Mouse (Mus musculus): ENCODE measurements around the gene Hint2. TPM values are rescaled to one million over a fixed set of nuclear protein-coding genes. Genes with fewer than 3 reads are reported as not detected.

Gene Hint2
- total RNA-seq, 2 experiments from 2014 or later: 163 to 173 TPM

DNA sequence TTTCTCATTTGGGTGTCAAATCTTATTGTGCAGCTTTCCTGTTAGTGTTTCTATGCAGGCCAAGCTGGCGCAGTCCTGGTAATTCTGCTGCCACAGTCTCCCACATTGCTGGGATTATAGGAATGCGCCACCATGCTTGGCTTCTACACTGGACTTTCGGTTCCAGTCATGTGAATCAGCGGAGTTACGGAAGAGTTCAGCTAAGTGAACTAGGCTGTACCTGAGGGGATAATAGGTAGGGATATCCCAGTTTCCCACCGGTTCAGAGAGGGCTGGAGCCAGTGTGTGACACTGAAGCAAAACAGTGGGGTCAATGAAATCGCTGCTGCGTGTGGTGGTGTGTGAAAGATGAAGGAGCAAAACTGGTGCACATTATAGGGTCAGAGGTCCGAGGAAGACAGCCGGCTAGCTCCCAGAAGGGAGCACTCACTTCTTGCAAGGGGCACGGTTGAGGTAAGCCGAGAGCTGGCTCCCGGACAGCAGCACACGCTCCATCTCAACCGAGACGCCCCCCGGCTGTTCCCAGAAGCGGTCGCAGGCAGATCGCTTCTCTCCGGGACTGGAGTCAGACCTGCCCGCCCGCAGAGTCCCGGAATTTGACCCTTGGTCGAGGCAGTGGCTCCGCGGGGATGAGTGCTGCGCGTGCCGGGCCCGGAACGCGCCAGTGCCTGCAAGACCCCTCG is 469 bp downstream of the Hint2 start:
- no peak for DNase-seq

DNA sequence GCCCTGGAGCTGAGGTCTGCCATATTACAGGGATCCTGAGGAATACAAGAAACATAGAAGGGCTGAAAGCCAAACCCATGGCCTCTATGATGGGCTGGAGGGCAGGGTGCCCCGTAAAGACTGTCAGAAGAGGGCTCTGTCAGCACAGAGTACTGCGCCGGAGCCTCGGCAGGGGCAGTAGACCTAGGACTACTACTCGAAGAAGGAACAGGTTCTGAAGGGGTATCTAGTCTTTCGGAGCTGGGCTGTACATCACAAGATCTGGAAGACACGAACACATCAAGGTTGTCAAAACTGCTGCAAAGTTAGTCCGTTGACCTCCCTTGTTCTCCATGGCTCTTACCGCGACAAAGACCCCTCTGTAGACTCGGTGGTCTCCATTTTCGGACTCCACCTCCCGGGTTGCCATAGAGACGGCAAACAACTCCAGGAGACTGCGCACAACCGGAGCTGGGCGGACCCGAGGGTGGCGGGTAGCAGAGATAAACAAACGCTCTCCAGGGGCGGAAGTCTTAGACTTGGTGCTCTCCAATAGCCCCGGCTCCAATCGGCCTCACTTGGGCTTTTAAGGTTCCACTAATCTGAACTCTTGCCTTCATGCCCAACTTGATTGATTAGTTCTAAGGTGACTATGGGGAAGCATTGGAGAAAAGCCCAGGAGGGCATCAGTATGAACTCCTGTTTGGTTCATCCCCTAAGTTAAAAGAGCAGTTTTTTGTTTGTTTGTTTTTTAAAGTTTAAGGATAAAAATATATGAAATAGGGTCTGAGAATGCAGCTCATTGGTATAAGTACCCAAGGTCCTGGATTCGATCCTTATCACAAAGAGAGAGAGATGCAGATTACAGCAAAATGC is 2.9 kb downstream of the Hint2 start, which contains the start of gene Spag8:
Gene Spag8 (minus strand): TSS at position 434 of the 855 bp plus-strand sequence.
- peak; percentile 52 to 53 for DNase-seq

DNA sequence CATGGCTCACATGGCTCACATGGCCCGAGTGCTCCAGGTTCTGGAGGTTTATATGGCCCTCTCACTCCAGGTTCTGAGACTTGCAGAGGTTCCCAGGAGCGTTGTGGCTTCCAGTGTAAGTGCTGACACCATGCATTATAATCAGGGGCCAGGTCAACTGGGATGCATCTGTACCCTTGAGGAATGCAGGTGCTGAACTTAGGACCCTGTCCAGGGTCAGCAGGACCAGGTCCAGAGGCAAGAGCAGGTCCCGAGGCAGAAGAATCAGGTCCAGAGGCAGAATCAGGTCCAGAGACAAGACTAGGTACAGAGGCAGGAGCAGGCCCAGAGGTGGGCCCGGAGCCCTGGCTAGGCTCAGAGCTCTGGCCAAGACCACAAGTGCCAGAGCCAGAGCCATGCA is 3.5 kb downstream of the Hint2 start:
- DNase-seq: no peak

DNA sequence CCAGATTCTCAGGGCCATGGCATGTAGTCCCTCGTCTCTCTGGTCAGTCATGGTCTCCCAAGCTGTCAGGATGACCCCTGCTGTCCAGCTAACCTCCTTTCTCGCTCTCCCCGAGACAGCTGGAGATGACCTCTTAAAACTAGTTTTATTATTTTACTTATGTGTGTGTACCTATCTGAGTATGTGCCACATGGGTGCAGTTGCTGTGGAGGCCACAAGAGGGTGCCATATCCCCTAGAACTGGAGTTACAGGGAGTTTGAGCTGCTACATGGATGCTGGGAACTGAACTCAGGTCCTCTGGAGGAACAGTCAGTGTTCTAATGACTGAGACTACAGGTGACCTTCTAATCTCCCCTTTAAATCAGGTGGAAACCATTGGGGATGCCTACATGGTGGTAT is 6.5 kb downstream of the Hint2 start:
- DNase-seq: no peak

DNA sequence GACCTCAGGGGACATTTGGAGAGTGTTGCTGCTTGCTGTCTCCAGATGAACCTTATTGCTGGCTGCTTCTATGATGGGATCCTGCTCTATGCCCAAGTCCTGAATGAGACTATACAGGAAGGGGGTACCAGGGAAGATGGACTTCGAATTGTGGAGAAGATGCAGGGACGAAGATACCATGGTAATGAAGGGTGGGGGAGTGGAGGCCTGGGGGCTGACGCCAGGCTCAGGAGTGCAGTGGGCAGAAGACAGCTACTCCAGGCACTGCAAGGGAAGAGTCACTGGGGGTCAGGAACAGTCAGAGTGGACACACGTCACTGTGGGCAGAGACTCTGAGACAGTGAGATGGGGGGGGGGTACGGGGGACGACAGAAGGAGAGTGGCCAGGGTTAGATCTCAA is 15.8 kb downstream of the Hint2 start:
- DNase-seq: no peak

DNA sequence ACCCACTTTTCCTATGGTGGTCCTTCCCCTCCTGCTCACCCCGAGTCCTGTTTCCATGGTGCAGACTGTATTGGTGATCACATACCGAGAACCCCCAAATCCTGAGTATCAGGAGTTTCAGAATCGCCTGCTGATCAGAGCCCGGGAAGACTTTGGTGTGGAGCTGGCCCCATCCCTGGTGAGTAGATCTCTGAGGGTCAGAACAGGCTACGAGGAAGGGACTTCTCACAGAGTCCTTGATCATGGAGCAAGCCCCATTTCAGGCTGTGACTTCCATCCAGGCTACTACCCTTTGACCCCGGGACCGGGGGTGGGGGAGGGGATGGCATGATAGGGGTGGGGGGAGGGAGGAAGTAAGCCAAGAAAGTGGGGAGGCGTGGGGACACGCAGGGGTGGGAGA is 16.2 kb downstream of the Hint2 start:
- no peak for DNase-seq

DNA sequence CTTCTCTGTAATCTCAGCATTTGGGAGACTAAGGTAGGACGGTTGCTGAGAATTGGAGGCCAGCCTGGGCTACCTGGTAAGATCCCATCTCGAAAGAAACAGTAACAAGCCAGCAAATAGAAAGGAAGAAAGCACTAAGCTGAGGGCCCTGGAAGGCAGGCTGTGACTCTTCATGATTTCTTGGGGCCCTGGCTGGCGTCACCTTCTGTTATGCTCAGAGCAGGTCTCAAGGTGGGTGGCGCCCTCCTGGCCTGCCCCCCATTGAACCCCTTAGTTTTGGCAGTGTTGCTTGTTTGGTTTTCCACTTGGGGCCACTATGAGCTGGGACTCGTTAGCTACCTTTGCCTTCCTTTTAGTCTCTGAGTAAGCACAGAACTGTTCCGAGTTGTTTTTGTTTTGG is 19.5 kb downstream of the Hint2 start:
- DNase-seq: no peak

DNA sequence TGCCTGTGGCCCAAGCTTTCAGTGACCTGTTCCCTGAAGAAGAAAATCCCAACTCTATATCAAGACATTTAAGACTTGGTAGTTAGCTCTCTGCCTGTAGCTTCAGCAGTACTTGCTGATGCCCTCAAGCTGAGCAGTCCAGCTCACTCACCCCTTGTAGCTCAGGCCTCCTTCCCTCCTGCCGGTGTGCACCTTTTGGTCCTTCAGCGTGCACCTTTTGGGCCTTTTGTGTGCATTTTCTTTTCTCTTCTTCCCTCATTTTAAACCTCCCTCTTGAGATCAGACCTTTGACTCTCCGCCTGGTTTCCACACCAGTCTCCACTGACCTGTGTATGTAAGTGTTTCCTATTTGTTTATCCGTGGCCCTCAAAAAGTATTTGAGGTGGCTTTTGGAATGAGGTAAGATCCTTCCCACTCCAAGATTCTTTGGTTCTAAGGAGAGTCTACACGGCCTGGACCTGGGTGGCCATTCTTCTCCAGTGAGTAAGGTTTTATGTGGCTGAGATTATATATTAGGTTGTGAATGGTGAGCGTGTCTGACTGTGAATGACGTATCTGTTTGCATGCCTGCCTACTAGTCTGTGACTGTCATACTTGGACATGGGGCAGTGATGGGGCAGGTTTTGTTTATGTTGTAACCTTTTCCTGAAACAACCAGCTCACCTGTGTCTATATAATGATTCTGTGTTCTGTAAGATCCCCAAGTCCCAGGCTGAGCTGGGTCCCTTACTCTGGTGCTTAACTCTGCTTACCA is 21.5 kb downstream of the Hint2 start:
- DNase-seq: no peak

DNA sequence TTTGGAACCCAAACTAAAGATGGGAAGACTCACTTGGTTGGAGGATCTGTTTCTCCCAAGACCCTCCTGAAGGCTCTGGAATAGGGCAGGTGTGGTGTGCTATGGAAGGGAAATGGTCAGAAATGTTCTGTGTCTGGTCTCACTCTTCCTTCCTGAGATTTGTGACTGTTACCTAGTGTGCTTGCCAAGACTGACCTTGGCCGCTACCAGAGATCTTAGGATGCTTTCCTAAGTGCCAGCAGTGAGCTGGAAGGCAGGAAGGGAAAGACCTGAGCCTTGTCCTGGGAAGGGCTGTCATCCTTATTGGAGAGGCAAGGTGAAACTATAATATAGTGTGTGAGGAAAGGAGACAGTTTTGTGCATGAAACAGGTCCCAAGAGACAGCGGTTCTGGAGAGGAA is 22.5 kb downstream of the Hint2 start:
- no peak for DNase-seq

DNA sequence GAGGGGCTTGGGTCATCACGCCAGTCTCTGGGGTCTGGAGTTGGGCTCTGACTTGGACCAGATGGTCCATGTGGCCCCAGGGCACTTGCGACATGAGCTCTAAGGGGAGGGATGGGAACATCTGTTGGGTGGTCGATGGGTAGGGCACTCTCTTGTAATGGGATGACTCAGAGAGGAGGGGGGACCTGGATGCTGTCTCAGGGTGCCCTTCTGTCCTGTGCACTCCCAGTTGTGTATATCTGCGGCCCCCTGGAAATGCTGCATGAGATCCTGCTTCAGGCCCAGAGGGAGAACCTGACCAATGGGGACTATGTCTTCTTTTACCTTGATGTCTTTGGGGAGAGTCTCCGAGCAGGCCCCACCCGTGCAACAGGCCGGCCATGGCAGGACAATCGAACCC is 23.0 kb downstream of the Hint2 start:
- DNase-seq: no peak

DNA sequence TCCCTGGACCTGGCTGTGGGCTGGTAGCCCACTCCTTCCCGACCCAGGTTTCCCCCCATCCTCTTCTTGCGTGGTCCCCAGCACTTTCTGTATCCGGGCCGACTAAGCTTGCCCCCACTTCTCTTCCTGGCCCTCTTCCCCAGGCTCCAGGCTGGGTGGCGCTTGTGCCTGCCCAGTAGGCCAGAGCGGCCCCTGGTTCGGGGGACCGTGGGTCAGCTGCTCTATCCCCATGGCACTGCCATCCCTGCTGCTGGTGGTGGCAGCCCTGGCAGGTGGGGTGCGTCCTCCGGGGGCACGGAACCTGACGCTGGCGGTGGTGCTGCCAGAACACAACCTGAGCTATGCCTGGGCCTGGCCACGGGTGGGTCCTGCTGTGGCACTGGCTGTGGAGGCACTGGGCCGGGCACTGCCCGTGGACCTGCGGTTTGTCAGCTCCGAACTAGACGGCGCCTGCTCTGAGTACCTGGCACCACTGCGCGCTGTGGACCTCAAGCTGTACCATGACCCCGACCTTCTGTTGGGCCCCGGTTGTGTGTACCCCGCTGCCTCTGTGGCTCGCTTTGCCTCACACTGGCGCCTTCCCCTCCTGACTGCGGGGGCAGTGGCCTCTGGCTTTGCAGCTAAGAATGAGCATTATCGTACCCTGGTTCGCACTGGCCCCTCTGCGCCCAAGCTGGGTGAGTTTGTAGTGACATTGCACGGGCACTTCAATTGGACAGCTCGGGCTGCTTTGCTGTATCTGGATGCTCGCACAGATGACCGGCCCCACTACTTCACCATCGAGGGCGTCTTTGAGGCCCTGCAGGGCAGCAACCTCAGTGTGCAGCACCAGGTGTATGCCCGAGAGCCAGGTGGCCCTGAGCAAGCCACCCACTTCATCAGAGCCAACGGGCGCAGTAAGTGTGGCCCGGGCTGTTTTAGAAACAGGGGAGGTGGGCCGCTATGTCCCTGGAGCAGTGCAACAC is 24.0 kb downstream of the Hint2 start:
- DNase-seq: peak in 1 of 2 experiments; percentile 25

DNA sequence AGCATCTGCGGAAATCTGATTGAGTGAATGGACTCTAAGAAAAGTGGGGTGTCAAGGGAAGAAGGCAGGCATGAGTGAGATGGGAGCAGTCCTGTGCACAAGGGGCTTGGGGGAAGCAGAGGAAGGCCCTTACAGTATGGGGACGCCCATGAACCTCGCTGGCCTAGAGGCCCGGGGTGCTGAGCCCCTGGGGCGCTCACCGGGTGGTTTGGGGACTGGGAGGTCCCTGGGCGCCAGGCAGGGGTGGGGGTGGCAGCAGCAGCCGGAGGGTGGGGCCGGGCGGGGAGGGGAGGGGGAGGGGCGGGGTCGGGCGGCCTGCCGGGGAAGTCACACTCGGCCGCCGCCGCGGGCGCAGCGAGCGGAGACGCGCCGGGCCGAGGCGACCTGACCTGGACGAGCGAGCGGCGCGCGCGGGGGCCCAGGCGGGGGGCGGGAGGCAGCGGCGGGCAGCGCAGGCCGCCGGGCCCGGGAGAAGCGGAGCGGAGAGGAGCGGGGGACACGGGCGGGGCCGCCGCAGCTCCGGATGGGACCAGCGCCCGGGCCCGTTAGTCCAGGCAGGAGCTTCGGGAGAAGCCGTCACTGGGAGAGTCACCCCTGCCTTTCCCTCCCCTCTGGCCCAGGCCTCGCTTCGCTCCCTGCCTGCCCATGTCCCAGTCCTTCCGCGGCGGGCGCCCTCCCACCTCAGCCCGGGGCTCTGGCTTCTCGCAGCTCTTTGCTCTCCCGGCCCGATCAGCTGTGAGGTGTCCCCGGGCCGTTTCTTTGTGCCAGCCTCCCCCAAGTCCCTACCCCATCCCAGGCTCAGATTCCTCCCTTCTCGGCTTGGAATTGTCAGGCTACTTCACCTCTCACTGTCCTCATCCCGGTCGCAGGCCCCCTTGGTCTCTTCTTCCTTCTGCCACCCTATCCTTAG is 25.0 kb downstream of the Hint2 start, which contains the start of gene Npr2:
Gene Npr2 (plus strand): TSS at position 890 of the 910 bp plus-strand sequence.
- peak; percentile 69 to 70 for DNase-seq

DNA sequence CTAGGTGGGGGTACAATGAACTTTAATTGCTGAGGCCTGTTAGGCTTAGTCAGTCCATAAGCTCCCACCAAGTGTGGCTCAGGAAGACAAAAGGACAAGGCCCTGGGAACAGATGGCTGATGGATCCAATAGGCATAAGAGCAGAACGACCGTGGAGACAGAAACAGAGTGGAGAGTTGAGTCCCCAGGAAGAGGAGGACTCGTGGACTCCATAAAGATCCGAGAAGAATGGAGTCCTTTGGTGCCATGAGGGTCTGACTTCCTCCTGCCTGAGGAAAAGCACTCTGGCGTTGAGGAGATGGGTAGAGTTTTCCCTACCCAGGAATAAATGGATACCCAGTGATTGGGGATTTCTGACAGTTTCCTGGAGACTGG is 25.6 kb downstream of the Hint2 start:
- DNase-seq: no peak

DNA sequence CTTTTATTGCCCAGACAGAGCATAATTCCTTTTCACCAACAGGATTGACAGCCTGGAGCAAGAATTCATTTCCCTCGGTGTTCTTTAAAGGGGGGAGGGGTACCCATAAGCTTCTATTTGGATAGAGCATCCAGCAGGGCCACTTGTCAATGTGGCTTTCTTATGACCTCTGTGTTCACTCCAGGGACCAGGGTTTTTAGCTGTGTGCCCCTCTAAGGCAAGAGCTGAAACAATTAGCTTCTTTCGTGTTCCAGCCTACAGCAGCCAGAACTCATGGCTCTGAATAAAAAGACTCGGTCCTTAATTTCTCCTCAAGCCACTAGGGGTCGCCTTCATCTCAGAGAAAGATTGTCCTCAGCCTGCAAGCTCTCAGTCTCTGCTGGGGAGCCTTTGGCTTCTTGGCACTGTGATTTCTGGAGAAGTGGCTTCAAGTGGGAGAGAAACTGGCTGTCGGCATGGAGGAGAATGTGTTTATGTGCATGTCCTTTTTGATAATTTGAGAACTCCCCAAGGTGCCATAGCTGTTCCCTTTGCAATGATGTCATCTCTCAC is 26.2 kb downstream of the Hint2 start:
- DNase-seq: peak; percentile 89 to 91

DNA sequence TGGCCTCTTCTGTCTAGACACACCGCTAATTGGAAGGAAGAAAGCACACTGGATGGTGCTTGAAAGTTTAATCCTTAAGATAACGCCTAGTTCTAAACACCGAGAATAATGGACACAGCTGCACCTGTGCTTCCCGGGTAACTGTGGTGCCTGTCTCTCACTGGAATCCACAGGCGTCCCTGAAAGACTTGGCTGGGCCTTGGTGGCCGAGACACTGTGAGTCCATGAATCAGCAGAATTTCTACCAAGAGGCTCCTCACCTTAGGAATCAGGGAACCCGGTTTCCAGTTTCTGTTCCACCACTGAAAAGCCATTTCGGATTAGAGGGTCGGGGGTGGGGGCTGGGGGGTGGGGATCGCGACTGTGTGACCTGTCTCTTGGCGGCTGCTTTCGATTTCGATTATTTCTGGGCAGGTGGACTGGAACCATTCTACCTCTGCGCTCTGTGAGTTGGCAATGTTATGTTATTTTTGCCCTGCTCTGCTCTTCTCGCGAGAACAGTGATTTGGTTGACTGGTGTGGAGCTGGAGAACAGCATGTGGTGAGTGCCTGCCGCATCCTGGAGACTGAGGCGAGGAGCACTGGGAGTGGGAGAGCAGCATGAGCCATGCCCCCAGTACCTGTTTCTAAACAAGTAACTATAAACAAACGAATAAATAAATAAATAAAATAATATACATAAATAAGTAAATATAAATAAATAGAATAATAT is 27.0 kb downstream of the Hint2 start:
- no peak for DNase-seq

DNA sequence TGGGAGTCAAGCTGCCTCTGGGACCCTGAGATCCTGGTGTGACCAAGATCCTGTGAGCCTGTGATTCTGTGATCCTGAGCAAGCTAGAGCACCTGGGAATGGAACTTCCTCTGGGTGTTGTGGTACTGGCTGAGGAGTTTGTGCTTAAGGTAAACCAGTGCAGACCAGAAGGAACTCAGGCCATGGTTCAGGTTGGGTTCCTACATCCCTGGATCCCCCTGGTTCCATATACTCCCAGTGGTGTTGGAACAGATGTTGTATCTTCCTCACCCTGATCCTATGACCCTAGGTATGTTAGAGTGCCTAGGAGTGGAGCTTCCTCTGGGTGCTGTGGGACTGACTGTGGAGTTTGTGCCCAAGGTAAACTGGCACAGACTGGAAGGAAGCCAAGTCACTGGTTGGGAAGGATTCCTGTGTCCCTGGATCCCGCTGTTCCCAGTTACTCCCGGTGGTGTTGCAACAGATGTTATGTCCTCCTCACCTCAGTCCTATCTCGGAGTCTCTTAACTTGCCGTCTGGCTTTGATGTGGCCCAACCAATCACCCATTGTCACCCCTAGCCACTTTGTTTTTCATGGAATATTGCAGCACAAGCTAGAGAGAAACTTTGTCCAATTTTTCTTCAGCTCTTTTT is 36.0 kb downstream of the Hint2 start:
- no peak for DNase-seq

DNA sequence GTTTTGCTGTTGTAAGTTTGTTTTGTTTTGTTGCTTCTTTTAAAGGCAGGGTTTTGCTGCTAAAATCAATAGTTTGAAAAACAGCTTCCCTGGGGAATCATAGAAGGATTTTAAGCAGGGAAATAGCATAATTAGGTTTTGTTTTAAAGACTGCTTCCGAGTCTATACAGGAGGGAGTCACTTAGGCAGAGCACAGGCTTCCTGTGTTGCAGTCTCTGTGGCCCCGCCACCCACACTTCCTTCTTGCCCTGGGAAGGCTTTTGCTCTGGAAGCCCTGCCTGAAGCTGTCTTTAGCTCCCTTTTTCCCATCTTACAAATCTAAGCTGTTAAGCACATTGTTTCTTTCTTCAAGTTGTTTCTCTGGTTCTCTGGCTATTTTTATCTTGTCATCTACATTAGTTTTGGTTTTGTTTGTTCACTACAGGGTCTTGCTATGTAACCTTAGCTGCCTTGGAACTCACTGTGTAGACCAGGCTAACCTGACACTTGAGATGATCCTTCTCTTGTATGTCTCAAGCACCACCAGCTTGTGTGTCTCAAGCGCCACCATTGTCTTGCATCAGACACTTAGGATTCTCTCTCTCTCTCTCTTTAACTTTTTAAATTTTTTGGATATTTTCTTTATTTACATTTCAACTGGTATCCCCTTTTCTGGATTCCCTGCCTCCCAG is 43.1 kb downstream of the Hint2 start:
- DNase-seq: peak in 1 of 2 experiments; percentile 23

DNA sequence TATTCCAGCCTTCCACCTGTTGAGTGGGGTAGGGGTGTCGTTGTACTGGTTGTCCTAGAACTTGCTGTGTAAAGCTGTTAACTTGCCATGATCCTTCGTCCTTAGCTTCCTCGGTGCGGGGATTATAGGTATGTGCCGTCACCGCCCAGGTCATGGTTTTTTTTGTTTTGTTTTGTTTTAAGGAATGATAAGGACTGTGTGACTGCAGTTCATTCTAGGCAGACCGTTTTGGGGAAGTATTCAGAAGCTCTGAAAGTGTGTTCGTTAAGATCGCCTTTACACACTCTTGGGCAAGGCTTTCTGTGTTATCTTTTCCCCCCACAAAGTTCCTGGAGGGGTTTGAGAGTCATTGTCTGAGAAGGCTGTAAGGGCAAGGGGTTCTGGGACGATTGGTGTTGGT is 43.7 kb downstream of the Hint2 start:
- no peak for DNase-seq

Data from heart, adult 18-20 months (tissue).